Mouse (Mus musculus) testis, adult 2 months (tissue): Measurements from ENCODE around the gene Insl5.

Source experiments
- CTCF ChIP-seq: fragments of 200-500 bp; IDR thresholded peaks from 2 replicates; pipeline ENCODE4 v1.5.1; 2012; ENCODE audit warnings: low read depth, mild to moderate bottlenecking, inconsistent platforms, low read length, moderate library complexity; ENCODE audit not compliant: control insufficient read depth, insufficient read depth, insufficient replicate concordance
- POLR2A ChIP-seq: fragments of 200-500 bp; IDR thresholded peaks from 2 replicates; pipeline ENCODE4 v1.6.1; 2012; ENCODE audit warnings: low read depth, mild to moderate bottlenecking, inconsistent platforms, low read length, moderate library complexity; ENCODE audit not compliant: control insufficient read depth

- TF ChIP-seq CTCF (no peak), POLR2A (no peak)
Observed at GRCm38 (mm10) chr4:103039103-103039837, 12.6 kb upstream of the Insl5 start.
